Mouse (Mus musculus) spleen, adult 2 months (tissue): ENCODE results near the gene Ulk4. TPM values are rescaled to one million over a fixed set of nuclear protein-coding genes. Genes with fewer than 3 reads are reported as not detected.

Source experiments
- DNase-seq, 2 experiments: peaks; one replicate each; pipeline versions ENCODE4 v3.0.0 to v3.0.0-alpha.2; 2012 to 2021; ENCODE audit warnings: low spot score in 2 of 2, low read depth in 1 of 2
- H3K27ac ChIP-seq: fragments of 200-500 bp; 2 replicates; pipeline ENCODE4 v1.5.1; 2012; ENCODE audit warnings: low read length, inconsistent platforms; ENCODE audit not compliant: insufficient read depth
- H3K27me3 ChIP-seq: fragments of 200-500 bp; 2 replicates; pipeline ENCODE4 v1.6.1; 2012; ENCODE audit warnings: mild to moderate bottlenecking, moderate library complexity, low read length, inconsistent platforms; ENCODE audit not compliant: control insufficient read depth, insufficient read depth
- H3K36me3 ChIP-seq: fragments of 200-500 bp; 2 replicates; pipeline ENCODE4 v1.6.1; 2012; ENCODE audit warnings: mild to moderate bottlenecking, low read length, inconsistent platforms; ENCODE audit not compliant: control insufficient read depth, insufficient read depth
- H3K4me1 ChIP-seq: fragments of 200-500 bp; 2 replicates; pipeline ENCODE4 v1.6.1; 2011; ENCODE audit warnings: inconsistent platforms; ENCODE audit not compliant: control insufficient read depth, insufficient read depth, insufficient read length
- H3K4me3 ChIP-seq: fragments of 200-500 bp; 2 replicates; pipeline ENCODE4 v1.5.1; 2011; ENCODE audit warnings: mild to moderate bottlenecking, inconsistent platforms; ENCODE audit not compliant: insufficient read depth, insufficient read length; ENCODE audit errors: extremely low read depth
- CTCF ChIP-seq: fragments of 200-500 bp; IDR thresholded peaks from 2 replicates; pipeline ENCODE4 v1.5.1; 2011; ENCODE audit warnings: mild to moderate bottlenecking, inconsistent platforms; ENCODE audit not compliant: insufficient read depth, insufficient read length, insufficient replicate concordance; ENCODE audit errors: extremely low read depth
- POLR2A ChIP-seq: fragments of 200-500 bp; IDR thresholded peaks from 2 replicates; pipeline ENCODE4 v1.6.1; 2011; ENCODE audit warnings: low read depth, low read length, inconsistent platforms
- WGBS: fragments of 180-500 bp; shearing (Covaris S2); methylation state at CpG from one replicate; pipeline ENCODE4 v1.1.7; 2018; 5-methylcytosine and 5-hydroxymethylcytosine counted together
- polyA plus RNA-seq: library from polyadenylated mRNA; depleted of rRNA; stranded (reverse); fragments of >200 nt; gene quantifications from 2 replicates; pipeline ENCODE4 v1.2.3, GENCODE M21; 2012

The Ulk4 gene
- polyA plus RNA-seq, 1 experiment: 0.39 TPM

- no peaks in the 10 kb centered on the region for H3K27me3 ChIP-seq
- H3K4me3 ChIP-seq: no peak overlapping the region
- DNase-seq: no peak
- TF ChIP-seq POLR2A (no peak), CTCF (no peak)
- no peaks in the 10 kb centered on the region for H3K36me3 ChIP-seq
- no peak overlapping the region for H3K27ac ChIP-seq
- WGBS: 77% methylated on average over 6 of the region's 6 CpGs
- H3K4me1 ChIP-seq: no peaks in the 10 kb centered on the region
Measured at GRCm38 (mm10) chr9:121171609-121172008, 105.4 kb downstream of the Ulk4 start.

GRCm38 (mm10) chr9:121164607-121165006 lies 112.4 kb downstream of the Ulk4 start:
- no peak for TF ChIP-seq POLR2A
- TF ChIP-seq CTCF: no peak
- 89% methylated on average over 7 of the region's 7 CpGs for WGBS
- no peak for DNase-seq
- Histone ChIP-seq H3K4me1 (no peaks in the 10 kb centered on the region), H3K36me3 (no peaks in the 10 kb centered on the region), H3K4me3 (no peak overlapping the region), H3K27ac (no peak overlapping the region), H3K27me3 (no peaks in the 10 kb centered on the region)

GRCm38 (mm10) chr9:121162789-121163188 lies 114.2 kb downstream of the Ulk4 start:
- 6% methylated on average over 5 of the region's 5 CpGs for WGBS
- Histone ChIP-seq H3K36me3 (no peaks in the 10 kb centered on the region), H3K27me3 (no peaks in the 10 kb centered on the region), H3K27ac (no peak overlapping the region), H3K4me3 (no peak overlapping the region), H3K4me1 (no peaks in the 10 kb centered on the region)
- no peak for DNase-seq
- peak; percentile 12; the same call in 1 of the 2 replicates for TF ChIP-seq CTCF
- TF ChIP-seq POLR2A: no peak

- Histone ChIP-seq H3K36me3 (no peaks in the 10 kb centered on the region), H3K27me3 (no peaks in the 10 kb centered on the region), H3K4me3 (no peak overlapping the region), H3K4me1 (no peaks in the 10 kb centered on the region), H3K27ac (no peak overlapping the region)
- 89% methylated on average over 12 of the region's 12 CpGs for WGBS
- TF ChIP-seq CTCF: no peak
- TF ChIP-seq POLR2A: no peak
- DNase-seq: no peak
Measured at GRCm38 (mm10) chr9:121161818-121162565, 115.0 kb downstream of the Ulk4 start.

- TF ChIP-seq POLR2A (no peak), CTCF (no peak)
- H3K36me3 ChIP-seq: no peaks in the 10 kb centered on the region
- no peak overlapping the region for H3K27ac ChIP-seq
- H3K27me3 ChIP-seq: no peaks in the 10 kb centered on the region
- WGBS: 80% methylated on average over 9 of the region's 9 CpGs
- DNase-seq: no peak
- no peaks in the 10 kb centered on the region for H3K4me1 ChIP-seq
- H3K4me3 ChIP-seq: no peak overlapping the region
Measured at GRCm38 (mm10) chr9:121156253-121156831, 120.7 kb downstream of the Ulk4 start.

GRCm38 (mm10) chr9:121153276-121153675 lies 123.7 kb downstream of the Ulk4 start:
- Histone ChIP-seq H3K4me3 (no peak overlapping the region), H3K4me1 (no peaks in the 10 kb centered on the region), H3K36me3 (no peaks in the 10 kb centered on the region), H3K27ac (no peak overlapping the region), H3K27me3 (no peaks in the 10 kb centered on the region)
- no peak for DNase-seq
- TF ChIP-seq CTCF (no peak), POLR2A (no peak)
- 90% methylated on average over 5 of the region's 5 CpGs for WGBS

GRCm38 (mm10) chr9:121148602-121149001 lies 128.4 kb downstream of the Ulk4 start:
- 75% methylated on average over 3 of the region's 3 CpGs for WGBS
- Histone ChIP-seq H3K4me1 (no peaks in the 10 kb centered on the region), H3K4me3 (no peak overlapping the region), H3K27me3 (no peaks in the 10 kb centered on the region), H3K27ac (no peak overlapping the region), H3K36me3 (no peaks in the 10 kb centered on the region)
- no peak for TF ChIP-seq POLR2A
- no peak for TF ChIP-seq CTCF
- DNase-seq: no peak
